Mouse (Mus musculus) liver, adult 2 months (tissue): Measurements from ENCODE around the gene Smim15. TPM values are rescaled to one million over a fixed set of nuclear protein-coding genes. Genes with fewer than 3 reads are reported as not detected.

ENCODE experiments used
- DNase-seq: peaks from one replicate; pipeline ENCODE4 v3.0.0-alpha.2; 2011; ENCODE audit warnings: low read depth, low spot score; ENCODE audit errors: extremely low read depth
- H3K27ac ChIP-seq: fragments of 200-500 bp; replicated peaks from 2 replicates; pipeline ENCODE4 v1.5.1; 2012; ENCODE audit warnings: low read depth, mild to moderate bottlenecking, control low read depth, inconsistent platforms, low read length; ENCODE audit not compliant: insufficient read depth
- H3K27me3 ChIP-seq: fragments of 200-500 bp; 2 replicates; pipeline ENCODE4 v1.6.1; 2012; ENCODE audit warnings: mild to moderate bottlenecking, moderate library complexity, low read length, inconsistent platforms; ENCODE audit not compliant: control insufficient read depth, insufficient read depth
- H3K36me3 ChIP-seq: fragments of 200-500 bp; 2 replicates; pipeline ENCODE4 v1.6.1; 2012; ENCODE audit warnings: low read length, inconsistent platforms; ENCODE audit not compliant: control insufficient read depth, insufficient read depth
- H3K4me1 ChIP-seq: fragments of 200-500 bp; 2 replicates; pipeline ENCODE4 v1.6.1; 2011; ENCODE audit warnings: low read length; ENCODE audit not compliant: control insufficient read depth, insufficient read depth
- H3K4me3 ChIP-seq: fragments of 200-500 bp; 2 replicates; pipeline ENCODE4 v1.5.1; 2011; ENCODE audit warnings: low read depth, mild to moderate bottlenecking, control low read depth, low read length, moderate library complexity; ENCODE audit not compliant: insufficient read depth
- H3K79me2 ChIP-seq: fragments of 200-500 bp; 2 replicates; pipeline ENCODE4 v1.6.1; 2012; ENCODE audit warnings: inconsistent platforms, mild to moderate bottlenecking, low read length, moderate library complexity; ENCODE audit not compliant: control insufficient read depth, insufficient read depth
- H3K9ac ChIP-seq: fragments of 200-500 bp; 2 replicates; pipeline ENCODE4 v1.6.1; 2012; ENCODE audit warnings: low read depth, mild to moderate bottlenecking, control low read depth, inconsistent platforms, low read length
- CTCF ChIP-seq: fragments of 200-500 bp; IDR thresholded peaks from 2 replicates; pipeline ENCODE4 v1.5.1; 2011; ENCODE audit warnings: low read depth, low read length, control low read depth
- POLR2A ChIP-seq: fragments of 200-500 bp; IDR thresholded peaks from 2 replicates; pipeline ENCODE4 v1.6.1; 2011; ENCODE audit warnings: low read length, control low read depth; ENCODE audit not compliant: insufficient read depth; ENCODE audit errors: extremely low read depth
- WGBS: fragments of 180-500 bp; shearing (Covaris S2); methylation state at CpG from one replicate; pipeline ENCODE4 v1.1.7; 2018; 5-methylcytosine and 5-hydroxymethylcytosine counted together
- polyA plus RNA-seq: library from polyadenylated mRNA; depleted of rRNA; stranded (reverse); fragments of >200 nt; gene quantifications from 2 replicates; pipeline ENCODE4 v1.2.3, GENCODE M21; 2012
- total RNA-seq: library from RNA; depleted of rRNA; stranded (reverse); fragments of >200 nt; gene quantifications from 2 replicates; pipeline ENCODE4 v1.2.3, GENCODE M21; 2014

Smim15 gene
- total and polyA plus RNA-seq, 2 experiments = 3.5 to 20.4 TPM

- Histone ChIP-seq H3K36me3 (no peaks in the 10 kb centered on the region), H3K27me3 (no peaks in the 10 kb centered on the region), H3K79me2 (no peaks in the 10 kb centered on the region), H3K27ac (no peak overlapping the region), H3K9ac (no peak overlapping the region), H3K4me1 (no peaks in the 10 kb centered on the region), H3K4me3 (no peak overlapping the region)
- TF ChIP-seq CTCF = no peak
- no peak for DNase-seq
- WGBS = 90% methylated on average over 4 of the region's 4 CpGs
These were observed 33.7 kb downstream of the Smim15 start for GRCm38 (mm10) chr13:108077901-108078300.

- WGBS = 98% methylated on average over 4 of the region's 4 CpGs
- H3K27ac ChIP-seq = no peak overlapping the region
- no peaks in the 10 kb centered on the region for H3K4me1 ChIP-seq
- no peak for DNase-seq
- H3K4me3 ChIP-seq = no peak overlapping the region
- TF ChIP-seq POLR2A (no peak), CTCF (no peak)
- no peaks in the 10 kb centered on the region for H3K27me3 ChIP-seq
- H3K79me2 ChIP-seq = no peaks in the 10 kb centered on the region
- no peak overlapping the region for H3K9ac ChIP-seq
- H3K36me3 ChIP-seq = no peaks in the 10 kb centered on the region; the same call in none of the 2 replicates
These were observed 39.8 kb downstream of the Smim15 start for GRCm38 (mm10) chr13:108084086-108084485.

GRCm38 (mm10) chr13:108086036-108086435 is 41.8 kb downstream of the Smim15 start:
- DNase-seq = no peak
- no peaks in the 10 kb centered on the region for H3K4me1 ChIP-seq
- TF ChIP-seq POLR2A (no peak), CTCF (no peak)
- no peaks in the 10 kb centered on the region for H3K27me3 ChIP-seq
- 92% methylated on average over 5 of the region's 5 CpGs for WGBS
- no peak overlapping the region for H3K4me3 ChIP-seq
- H3K9ac ChIP-seq = no peak overlapping the region
- no peaks in the 10 kb centered on the region for H3K79me2 ChIP-seq
- H3K27ac ChIP-seq = no peak overlapping the region
- peaks cover 2% of the 10 kb centered on the region for H3K36me3 ChIP-seq

- 92% methylated on average over 4 of the region's 4 CpGs for WGBS
- no peaks in the 10 kb centered on the region for H3K4me1 ChIP-seq
- H3K79me2 ChIP-seq = no peaks in the 10 kb centered on the region
- no peak overlapping the region for H3K4me3 ChIP-seq
- H3K27me3 ChIP-seq = no peaks in the 10 kb centered on the region
- H3K27ac ChIP-seq = no peak overlapping the region
- no peak overlapping the region for H3K9ac ChIP-seq
- TF ChIP-seq CTCF (no peak), POLR2A (no peak)
- peaks cover 2% of the 10 kb centered on the region for H3K36me3 ChIP-seq
- DNase-seq = no peak
These were observed 42.5 kb downstream of the Smim15 start for GRCm38 (mm10) chr13:108086724-108087123.

GRCm38 (mm10) chr13:108092290-108092689 is 48.0 kb downstream of the Smim15 start:
- peaks cover 7% of the 10 kb centered on the region for H3K4me1 ChIP-seq
- TF ChIP-seq CTCF (no peak), POLR2A (no peak)
- no peak overlapping the region for H3K27ac ChIP-seq
- DNase-seq = no peak
- H3K36me3 ChIP-seq = peaks cover 2% of the 10 kb centered on the region; the same call in 1 of the 2 replicates
- H3K4me3 ChIP-seq = no peak overlapping the region
- H3K27me3 ChIP-seq = no peaks in the 10 kb centered on the region
- WGBS = 93% methylated on average over 7 of the region's 7 CpGs
- H3K79me2 ChIP-seq = no peaks in the 10 kb centered on the region
- no peak overlapping the region for H3K9ac ChIP-seq

GRCm38 (mm10) chr13:108094681-108095080 is 50.4 kb downstream of the Smim15 start:
- Histone ChIP-seq H3K4me3 (no peak overlapping the region), H3K27me3 (no peaks in the 10 kb centered on the region), H3K36me3 (peaks cover 2% of the 10 kb centered on the region; the same call in 1 of the 2 replicates), H3K27ac (no peak overlapping the region), H3K9ac (no peak overlapping the region), H3K79me2 (no peaks in the 10 kb centered on the region), H3K4me1 (peaks cover 7% of the 10 kb centered on the region)
- TF ChIP-seq POLR2A (no peak), CTCF (no peak)
- 92% methylated on average over 5 of the region's 5 CpGs for WGBS
- no peak for DNase-seq
